Mouse (Mus musculus): ENCODE measurements around the gene Neb. TPM values are rescaled to one million over a fixed set of nuclear protein-coding genes. Genes with fewer than 3 reads are reported as not detected.

Neb gene
- polyA plus RNA-seq, 1 experiment: 9.7 TPM

- H3K4me1 ChIP-seq (ENCODE audit: control insufficient read depth, insufficient read depth, insufficient read length, low read length): no peaks in the 10 kb centered on the region
- no peak overlapping the region for H3K27ac ChIP-seq (replicated peaks; ENCODE audit: low read depth, low read length)
- no peak overlapping the region for H3K4me3 ChIP-seq (ENCODE audit: insufficient read depth, low read depth, low read length)
Measured at GRCm38 (mm10) chr2:52303405-52303804, 74.9 kb downstream of the Neb start.

DNA sequence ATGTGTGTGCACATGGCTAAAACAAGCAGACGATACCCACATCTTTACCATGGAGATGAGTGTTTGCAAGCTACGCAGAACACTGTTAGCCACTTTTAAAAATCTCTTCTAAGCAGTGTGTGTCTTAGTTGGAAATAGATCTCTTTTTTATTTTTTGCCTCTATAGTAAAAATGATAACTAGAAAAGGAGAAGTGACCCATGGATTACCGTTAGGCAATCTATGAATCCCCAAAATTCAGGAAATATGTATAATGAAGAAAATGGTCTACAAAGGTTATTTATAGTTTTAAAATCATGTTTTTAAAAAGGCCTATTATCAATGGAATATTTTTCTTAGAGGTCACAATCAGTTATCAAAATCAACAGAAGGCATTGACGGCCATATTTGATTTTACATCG is 80.3 kb downstream of the Neb start:
- H3K4me1 ChIP-seq (ENCODE audit: control insufficient read depth, insufficient read depth, insufficient read length, low read length): no peaks in the 10 kb centered on the region
- no peak overlapping the region for H3K4me3 ChIP-seq (ENCODE audit: insufficient read depth, low read depth, low read length)
- H3K27ac ChIP-seq (replicated peaks; ENCODE audit: low read depth, low read length): no peak overlapping the region

DNA sequence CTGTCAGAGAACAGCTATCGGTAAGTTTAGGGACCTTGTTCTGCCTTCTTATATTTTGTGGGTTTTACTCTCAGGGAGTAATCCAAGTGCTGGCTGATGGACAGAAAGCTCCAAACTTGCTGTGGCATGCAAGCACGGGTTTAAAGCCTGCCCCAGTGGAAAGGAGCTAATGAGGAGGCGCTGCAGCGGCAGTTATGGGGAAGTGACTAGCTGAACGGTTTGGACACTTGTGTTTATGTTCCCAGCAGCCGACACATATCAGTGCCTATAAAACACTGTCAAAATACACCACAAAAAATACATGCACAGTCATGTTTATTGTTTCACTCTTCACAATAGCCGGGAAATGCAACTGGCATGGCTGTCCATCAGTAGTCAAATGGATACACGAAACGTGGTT is 81.5 kb downstream of the Neb start:
- H3K27ac ChIP-seq (replicated peaks; ENCODE audit: low read depth, low read length): no peak overlapping the region
- no peak overlapping the region for H3K4me3 ChIP-seq (ENCODE audit: insufficient read depth, low read depth, low read length)
- no peaks in the 10 kb centered on the region for H3K4me1 ChIP-seq (ENCODE audit: control insufficient read depth, insufficient read depth, insufficient read length, low read length)

GRCm38 (mm10) chr2:52287436-52287835 is 90.8 kb downstream of the Neb start:
- H3K4me1 ChIP-seq (ENCODE audit: control insufficient read depth, insufficient read depth, insufficient read length, low read length): no peaks in the 10 kb centered on the region
- H3K27ac ChIP-seq (replicated peaks; ENCODE audit: low read depth, low read length): no peak overlapping the region
- no peak overlapping the region for H3K4me3 ChIP-seq (ENCODE audit: insufficient read depth, low read depth, low read length)

GRCm38 (mm10) chr2:52286421-52286820 is 91.9 kb downstream of the Neb start:
- H3K4me1 ChIP-seq (ENCODE audit: control insufficient read depth, insufficient read depth, insufficient read length, low read length): no peaks in the 10 kb centered on the region
- no peak overlapping the region for H3K4me3 ChIP-seq (ENCODE audit: insufficient read depth, low read depth, low read length)
- no peak overlapping the region for H3K27ac ChIP-seq (replicated peaks; ENCODE audit: low read depth, low read length)

DNA sequence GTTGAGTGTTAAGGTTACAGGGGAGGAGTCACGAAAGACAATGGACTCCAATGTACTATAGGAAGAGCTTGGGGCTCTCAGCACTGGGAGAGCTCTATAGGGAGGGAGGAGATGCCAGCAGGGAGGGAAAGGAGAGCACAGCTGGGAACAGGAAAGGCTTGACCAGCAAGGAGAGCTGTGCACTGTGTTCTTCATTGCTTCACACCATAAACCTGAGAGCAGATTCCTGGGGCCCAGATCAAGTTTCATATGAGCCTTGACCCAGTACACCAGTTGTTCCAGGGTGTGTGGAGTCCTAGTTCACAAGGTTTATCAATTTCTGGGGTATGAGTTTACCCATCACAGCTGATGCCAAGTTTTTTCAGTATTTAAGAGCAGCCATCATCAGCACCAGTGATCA is 106.1 kb downstream of the Neb start:
- no peak overlapping the region for H3K27ac ChIP-seq (replicated peaks; ENCODE audit: low read depth, low read length)

GRCm38 (mm10) chr2:52270911-52271310 is 107.4 kb downstream of the Neb start:
- Histone ChIP-seq H3K4me1 (ENCODE audit: control insufficient read depth, insufficient read depth, insufficient read length, low read length) (no peaks in the 10 kb centered on the region), H3K27ac (replicated peaks; ENCODE audit: low read depth, low read length) (no peak overlapping the region), H3K4me3 (ENCODE audit: insufficient read depth, low read depth, low read length) (no peak overlapping the region)

More for the DNA sequence above, 106.1 kb downstream of the Neb start:
- Histone ChIP-seq H3K4me3 (ENCODE audit: insufficient read depth, low read depth, low read length) (no peak overlapping the region), H3K4me1 (ENCODE audit: control insufficient read depth, insufficient read depth, insufficient read length, low read length) (no peaks in the 10 kb centered on the region)

DNA sequence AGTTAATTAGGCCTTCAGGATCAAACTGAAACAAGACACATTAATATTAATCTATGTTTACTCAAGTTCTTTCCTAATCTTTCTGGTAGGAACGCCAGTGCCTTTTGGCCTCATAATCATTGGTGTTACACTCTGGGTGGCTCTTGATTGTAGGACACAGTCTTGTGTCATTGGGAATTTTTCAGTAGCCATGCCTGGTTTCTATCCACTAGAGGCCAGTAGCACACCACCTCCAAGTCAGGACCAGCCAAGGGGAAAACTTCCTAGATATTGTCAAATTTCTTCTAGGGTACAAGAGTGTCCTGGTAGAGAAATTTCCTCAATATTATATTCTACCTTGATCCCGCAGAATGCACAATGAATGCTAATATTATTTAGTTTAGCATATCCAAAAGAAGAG is 116.1 kb downstream of the Neb start:
- H3K4me1 ChIP-seq (ENCODE audit: control insufficient read depth, insufficient read depth, insufficient read length, low read length): no peaks in the 10 kb centered on the region
- no peak overlapping the region for H3K27ac ChIP-seq (replicated peaks; ENCODE audit: low read depth, low read length)
- H3K4me3 ChIP-seq (ENCODE audit: insufficient read depth, low read depth, low read length): no peak overlapping the region

GRCm38 (mm10) chr2:52252037-52252436 is 126.2 kb downstream of the Neb start:
- no peaks in the 10 kb centered on the region for H3K4me1 ChIP-seq (ENCODE audit: control insufficient read depth, insufficient read depth, insufficient read length, low read length)
- H3K4me3 ChIP-seq (ENCODE audit: insufficient read depth, low read depth, low read length): no peak overlapping the region
- H3K27ac ChIP-seq (replicated peaks; ENCODE audit: low read depth, low read length): no peak overlapping the region

- no peaks in the 10 kb centered on the region for H3K4me1 ChIP-seq (ENCODE audit: control insufficient read depth, insufficient read depth, insufficient read length, low read length)
- no peak overlapping the region for H3K4me3 ChIP-seq (ENCODE audit: insufficient read depth, low read depth, low read length)
- H3K27ac ChIP-seq (replicated peaks; ENCODE audit: low read depth, low read length): no peak overlapping the region
Measured at GRCm38 (mm10) chr2:52248316-52248826, 129.9 kb downstream of the Neb start.

DNA sequence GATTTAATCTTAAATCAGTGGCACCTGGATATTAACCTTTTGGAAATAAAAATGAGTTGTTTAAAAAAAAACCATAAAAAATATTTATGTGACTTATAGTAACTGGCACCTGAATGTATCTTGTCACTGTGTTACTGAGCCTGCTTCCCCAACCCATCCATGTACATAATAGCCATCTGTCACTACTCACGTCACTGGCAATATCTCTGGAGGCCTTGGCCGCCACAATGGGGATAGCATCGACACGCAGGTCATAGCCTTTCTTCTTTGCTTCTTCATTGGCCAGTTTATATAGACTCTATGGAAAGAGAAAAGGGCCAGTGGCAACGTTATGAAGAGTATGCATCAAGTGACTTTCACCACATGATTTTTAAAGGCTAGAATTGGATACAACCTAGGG is 133.2 kb downstream of the Neb start:
- H3K4me1 ChIP-seq (ENCODE audit: control insufficient read depth, insufficient read depth, insufficient read length, low read length): no peaks in the 10 kb centered on the region
- no peak overlapping the region for H3K4me3 ChIP-seq (ENCODE audit: insufficient read depth, low read depth, low read length)
- no peak overlapping the region for H3K27ac ChIP-seq (replicated peaks; ENCODE audit: low read depth, low read length)

- no peak overlapping the region for H3K4me3 ChIP-seq (ENCODE audit: insufficient read depth, low read depth, low read length)
- H3K27ac ChIP-seq (replicated peaks; ENCODE audit: low read depth, low read length): no peak overlapping the region
- H3K4me1 ChIP-seq (ENCODE audit: control insufficient read depth, insufficient read depth, insufficient read length, low read length): no peaks in the 10 kb centered on the region
Measured at GRCm38 (mm10) chr2:52242691-52243090, 135.6 kb downstream of the Neb start.

DNA sequence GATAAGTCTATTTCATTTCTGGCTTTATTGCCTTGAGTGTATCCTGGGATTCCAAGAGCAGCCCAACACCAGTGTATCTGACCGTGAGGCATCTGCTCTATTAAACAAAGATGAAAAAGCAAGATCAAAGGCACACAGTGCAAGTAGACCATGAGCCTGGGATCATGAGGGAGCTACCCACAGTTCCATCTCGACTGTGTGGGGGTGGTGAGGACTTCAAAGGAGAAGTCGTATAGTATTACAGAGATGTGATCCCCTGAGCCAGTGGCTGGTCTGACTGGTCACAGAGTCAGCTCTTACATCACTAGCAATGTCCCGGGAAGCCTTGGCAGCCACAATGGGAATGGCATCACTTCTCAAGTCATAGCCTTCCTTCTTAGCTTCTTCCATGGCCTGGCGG is 140.4 kb downstream of the Neb start:
- Histone ChIP-seq H3K4me3 (ENCODE audit: insufficient read depth, low read depth, low read length) (no peak overlapping the region), H3K4me1 (ENCODE audit: control insufficient read depth, insufficient read depth, insufficient read length, low read length) (no peaks in the 10 kb centered on the region), H3K27ac (replicated peaks; ENCODE audit: low read depth, low read length) (no peak overlapping the region)

- Histone ChIP-seq H3K4me1 (ENCODE audit: control insufficient read depth, insufficient read depth, insufficient read length, low read length) (no peaks in the 10 kb centered on the region), H3K4me3 (ENCODE audit: insufficient read depth, low read depth, low read length) (no peak overlapping the region), H3K27ac (replicated peaks; ENCODE audit: low read depth, low read length) (no peak overlapping the region)
Measured at GRCm38 (mm10) chr2:52227584-52227983, 150.7 kb downstream of the Neb start.

DNA sequence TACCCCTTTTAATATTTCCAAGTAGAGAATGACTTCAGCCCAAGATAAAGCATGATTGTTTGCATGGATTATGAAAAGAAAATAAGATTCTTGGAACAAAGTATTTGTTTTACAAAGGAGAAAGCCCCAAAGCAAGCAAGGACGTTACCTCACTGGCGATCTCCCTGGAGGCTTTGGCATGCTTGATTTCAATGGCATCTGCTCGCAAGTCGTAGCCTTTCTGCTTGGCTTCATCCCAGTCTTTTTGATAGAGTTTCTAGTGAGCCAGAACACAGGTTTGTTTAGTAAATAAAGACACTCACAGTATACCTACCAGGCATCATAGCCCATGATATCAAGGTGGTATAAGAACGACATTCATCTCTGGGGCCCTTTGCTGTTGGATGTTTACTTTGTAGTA is 153.9 kb downstream of the Neb start:
- Histone ChIP-seq H3K4me3 (ENCODE audit: insufficient read depth, low read depth, low read length) (no peak overlapping the region), H3K4me1 (ENCODE audit: control insufficient read depth, insufficient read depth, insufficient read length, low read length) (no peaks in the 10 kb centered on the region), H3K27ac (replicated peaks; ENCODE audit: low read depth, low read length) (no peak overlapping the region)

GRCm38 (mm10) chr2:52220074-52220473 is 158.2 kb downstream of the Neb start:
- Histone ChIP-seq H3K4me3 (ENCODE audit: insufficient read depth, low read depth, low read length) (no peak overlapping the region), H3K27ac (replicated peaks; ENCODE audit: low read depth, low read length) (no peak overlapping the region), H3K4me1 (ENCODE audit: control insufficient read depth, insufficient read depth, insufficient read length, low read length) (no peaks in the 10 kb centered on the region)

DNA sequence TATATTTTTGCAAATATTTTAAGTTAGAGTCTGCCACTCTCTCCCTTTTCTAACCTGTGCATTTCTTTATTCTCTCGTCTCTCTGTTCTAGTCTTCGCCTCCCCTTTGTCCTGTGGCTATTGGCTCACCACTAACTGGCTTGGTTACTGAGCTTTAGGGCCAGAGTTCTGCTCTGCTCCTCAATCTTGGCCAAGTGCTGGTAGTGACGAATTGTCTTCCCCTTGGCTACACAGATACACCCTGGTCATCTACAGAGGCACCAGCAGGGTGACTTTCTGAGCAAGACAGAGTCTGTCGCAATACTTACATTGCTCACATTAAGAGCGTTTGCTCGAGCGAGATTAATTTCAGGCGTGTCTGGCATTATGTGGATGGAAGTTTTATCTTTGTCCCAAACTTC is 162.3 kb downstream of the Neb start:
- no peak overlapping the region for H3K4me3 ChIP-seq (ENCODE audit: insufficient read depth, low read depth, low read length)
- H3K27ac ChIP-seq (replicated peaks; ENCODE audit: low read depth, low read length): no peak overlapping the region
- H3K4me1 ChIP-seq (ENCODE audit: control insufficient read depth, insufficient read depth, insufficient read length, low read length): no peaks in the 10 kb centered on the region
